Mouse (Mus musculus) liver, embryonic 18 days (tissue): Measurements from ENCODE around the gene Gm10837. TPM values are rescaled to one million over a fixed set of nuclear protein-coding genes. Genes with fewer than 3 reads are reported as not detected.

Source experiments
- polyA plus RNA-seq: library from polyadenylated mRNA; depleted of rRNA; stranded (reverse); fragments of >200 nt; gene quantifications from 2 replicates; pipeline ENCODE4 v1.2.3, GENCODE M21; 2012; rRNA removed

Gene Gm10837
- not detected in 2 replicates for polyA plus RNA-seq

DNA sequence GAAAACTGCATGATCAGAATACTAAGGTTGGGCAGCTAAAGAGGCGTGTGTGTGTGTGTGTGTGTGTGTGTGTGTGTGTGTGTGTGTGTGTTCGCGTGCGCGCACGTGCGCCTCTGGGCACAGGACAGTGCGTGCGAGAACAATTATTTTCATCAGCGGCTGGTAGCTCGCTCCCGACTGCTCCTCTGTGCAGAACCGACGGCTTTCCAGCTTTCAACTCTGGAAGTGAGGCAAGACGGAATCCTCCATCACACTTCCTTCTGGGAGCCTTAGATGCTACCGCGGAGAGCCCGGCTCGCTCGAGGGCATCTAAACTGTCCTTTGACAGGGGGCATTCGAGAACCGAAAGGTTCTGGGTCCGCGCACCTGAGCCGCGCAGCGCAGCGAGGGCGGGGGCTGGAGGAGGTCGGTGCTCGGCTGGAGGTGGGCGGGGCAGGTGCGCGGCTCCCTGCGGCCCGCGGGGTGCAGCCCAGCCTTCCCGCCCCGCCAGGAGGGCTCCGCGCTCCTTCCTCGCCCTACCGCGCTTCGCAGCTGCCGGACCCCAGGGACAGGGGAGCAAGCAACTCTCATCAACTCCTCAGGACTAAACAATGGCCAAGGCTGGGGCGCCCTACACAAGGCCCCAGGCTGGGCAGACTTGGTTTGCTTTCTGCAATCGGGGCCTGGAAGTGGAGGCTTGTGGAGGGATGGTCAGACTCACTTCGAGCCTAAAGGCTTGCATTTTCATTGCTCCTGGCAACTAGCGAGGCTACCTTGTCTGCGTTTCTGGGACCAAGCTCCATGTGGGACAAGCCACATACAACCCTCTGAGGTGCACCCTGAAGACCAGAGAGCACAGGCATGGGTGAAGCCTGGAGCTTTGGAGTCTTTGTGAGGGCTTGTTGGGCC lies at the start of gene Gm10837:
Gm10837 (plus strand) TSS at position 146 of the 888 bp plus-strand sequence.

DNA sequence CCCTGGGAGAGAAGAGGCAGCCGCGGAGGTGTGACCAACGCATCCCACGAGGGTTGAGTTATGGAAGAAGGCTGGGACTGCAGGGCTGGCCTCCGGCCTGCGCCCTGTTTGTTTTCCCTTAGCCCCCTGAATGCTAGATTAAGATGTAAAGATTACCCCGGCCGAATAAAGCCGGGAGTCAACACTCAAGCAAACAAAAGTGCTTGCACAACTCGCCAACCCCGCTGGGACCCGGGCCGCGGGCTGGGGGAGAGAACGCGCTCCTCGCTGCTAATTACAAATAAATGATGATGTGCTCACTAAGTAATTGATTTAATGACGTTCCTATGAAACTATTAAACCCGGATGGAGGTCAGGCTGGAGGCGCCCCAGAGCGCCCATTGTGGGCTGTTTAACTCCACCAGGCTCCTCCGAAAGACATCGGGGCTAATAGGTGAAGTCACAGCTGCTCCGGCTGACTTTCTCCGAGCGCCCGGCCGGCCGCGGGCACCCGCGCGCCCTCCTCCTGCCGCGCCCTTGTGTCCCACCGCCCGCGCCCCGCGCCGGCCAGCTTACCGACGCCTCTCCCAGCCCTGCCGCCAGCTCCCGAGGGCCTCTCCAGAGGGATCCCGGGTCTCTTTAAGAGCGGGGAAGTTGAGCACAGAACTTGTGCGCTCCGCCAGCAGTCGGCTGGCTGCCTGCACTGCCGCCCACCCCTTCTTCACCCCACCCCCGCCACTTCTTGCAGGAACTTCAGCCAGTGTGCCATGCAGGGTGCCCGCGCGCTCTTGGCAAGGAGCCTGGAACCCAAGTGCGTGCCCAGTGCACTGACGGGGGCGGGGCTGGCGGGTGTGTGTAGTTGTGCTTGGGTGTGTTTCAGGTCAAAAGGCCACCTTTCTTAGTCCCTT lies 39.6 kb upstream of the Gm10837 start, which contains the start of gene Gm5089:
Gm5089 (minus strand) TSS at position 620 of the 887 bp plus-strand sequence.

DNA sequence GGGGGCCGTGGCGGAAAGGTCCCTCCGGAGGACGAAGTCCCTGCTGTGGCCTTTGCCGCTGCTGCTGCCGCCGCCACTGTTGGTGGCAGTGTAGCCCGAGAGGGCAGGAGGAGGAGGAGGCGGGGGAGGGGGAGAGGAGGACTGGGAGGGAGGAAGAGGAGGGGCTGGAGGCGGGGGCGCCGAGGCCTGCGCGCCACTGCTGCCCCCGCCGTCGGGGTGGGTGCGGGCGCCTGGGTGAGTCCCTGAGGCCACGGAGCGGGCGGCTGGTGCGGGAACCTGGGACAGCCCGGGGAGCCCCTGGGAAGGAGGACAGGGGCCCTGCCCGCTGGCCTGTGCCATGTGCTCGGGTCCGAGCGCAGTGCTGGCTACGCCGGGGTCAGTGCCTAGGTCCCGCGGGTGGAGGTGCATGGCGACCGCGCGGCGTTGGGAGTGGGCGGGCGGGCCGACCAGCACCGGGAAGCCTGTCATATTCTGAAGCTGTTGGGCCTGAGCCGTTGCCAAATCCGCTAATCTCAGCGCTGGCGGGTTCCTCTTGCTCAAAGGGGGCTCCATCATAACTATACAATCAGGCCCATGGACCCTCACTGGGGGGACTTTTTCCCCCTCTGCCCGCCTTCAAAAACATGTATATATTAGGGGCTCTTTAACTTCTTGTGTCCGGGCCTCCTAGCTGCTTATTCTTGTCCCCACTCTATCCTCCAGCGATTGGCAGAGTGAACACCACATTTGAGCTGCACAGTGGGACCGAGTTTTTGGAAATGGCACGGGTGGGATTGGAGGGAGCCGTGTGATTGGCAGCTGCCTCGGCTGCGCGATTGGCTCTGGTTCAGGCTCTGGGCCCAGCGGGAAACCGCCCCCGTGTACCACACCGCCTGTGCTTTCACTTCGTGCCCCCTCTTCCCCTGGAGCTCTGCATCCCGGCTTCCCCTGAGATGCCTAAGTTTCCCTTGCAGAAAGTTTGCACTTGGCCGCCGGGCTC lies 25.3 kb upstream of the Gm10837 start, which contains the start of gene Zic5:
Zic5 (minus strand) TSS at position 915 of the 979 bp plus-strand sequence.

DNA sequence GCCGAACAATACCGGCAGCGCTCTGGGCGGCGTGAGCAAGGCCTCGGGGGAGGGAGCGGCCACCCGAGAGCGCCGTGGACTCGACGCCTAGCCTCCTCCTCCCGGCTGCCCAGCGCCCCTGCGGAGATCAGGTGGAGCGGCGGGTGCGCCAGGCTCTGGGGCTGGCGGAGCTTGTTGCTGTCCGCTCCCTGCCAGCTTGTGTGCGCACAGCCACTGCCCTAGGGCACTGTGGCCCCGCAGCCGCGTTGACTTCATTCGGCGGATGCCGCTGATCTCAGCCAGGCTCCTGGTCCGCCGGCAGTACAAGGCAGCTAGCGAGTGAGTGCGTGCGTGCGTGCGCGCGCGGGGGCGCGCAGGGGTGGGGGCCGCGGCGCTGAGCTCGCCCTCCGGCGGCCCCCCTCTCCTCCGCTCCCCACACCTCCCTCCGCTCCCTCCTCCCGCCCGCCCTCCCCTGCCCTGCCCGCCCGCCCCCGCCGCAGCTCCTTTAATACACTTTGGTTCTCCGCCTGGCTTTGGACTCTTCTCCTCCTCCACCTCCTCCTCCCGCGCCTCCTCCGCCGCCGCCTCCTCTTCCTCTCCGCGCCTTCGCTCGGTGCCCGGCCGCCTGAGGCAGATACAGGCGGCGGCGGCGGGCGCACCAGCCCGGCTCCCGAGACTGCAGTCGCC lies 15.4 kb upstream of the Gm10837 start, which contains the start of gene Zic2:
Zic2 (plus strand) TSS at position 545 of the 666 bp plus-strand sequence.

DNA sequence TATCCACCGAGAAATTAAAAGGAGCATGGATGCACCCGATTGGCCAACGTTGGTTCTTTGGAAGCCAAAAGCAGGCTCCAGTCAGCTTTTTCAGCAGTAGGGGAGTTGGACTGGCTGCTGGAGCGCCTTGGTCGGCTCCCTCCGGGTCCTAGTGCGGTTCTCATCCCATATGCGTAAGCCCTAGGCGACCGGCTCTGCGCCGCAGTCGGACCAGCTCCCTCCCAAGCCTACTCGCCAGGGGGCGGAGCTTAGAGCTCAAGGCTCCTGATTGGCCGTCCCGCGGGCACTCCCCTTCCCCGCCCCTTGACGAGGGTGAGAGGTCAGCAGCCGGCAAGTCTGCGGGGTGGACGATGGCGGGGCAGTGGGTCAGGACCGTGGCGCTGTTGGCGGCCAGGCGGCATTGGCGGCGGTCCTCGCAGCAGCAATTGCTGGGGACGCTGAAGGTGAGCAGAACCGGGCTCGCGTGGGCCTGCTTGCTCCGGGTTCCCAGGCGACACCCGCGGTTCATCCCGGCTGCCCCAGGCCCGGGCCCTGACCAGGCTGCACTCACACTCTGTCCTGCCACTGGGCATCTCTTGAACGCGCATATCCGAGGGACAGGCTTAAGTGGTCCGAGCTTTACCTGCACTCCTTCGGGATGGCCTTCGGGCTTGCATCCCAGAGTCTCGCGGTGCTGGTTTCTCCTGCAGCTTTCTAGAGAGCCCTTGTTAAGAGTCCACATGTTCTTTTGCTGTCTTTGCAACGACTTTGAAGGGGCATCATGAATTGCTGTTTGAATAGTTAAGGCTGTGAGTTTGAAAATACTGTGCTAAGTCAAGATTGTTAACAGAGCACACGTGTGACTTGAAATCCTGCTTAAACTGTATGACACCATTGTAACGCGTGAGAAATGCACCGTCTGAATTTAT lies 43.9 kb downstream of the Gm10837 start, which contains the start of gene Pcca:
Pcca (plus strand) TSS at position 308 of the 908 bp plus-strand sequence.

Other genes starting within 250 kb of the Gm10837 start
- gene Gm5089, start 39.5 kb upstream of the Gm10837 start, polyA plus RNA-seq = not detected in 2 replicates
- not detected in 2 replicates for gene Zic5, start 24.9 kb upstream of the Gm10837 start, polyA plus RNA-seq
- gene Zic2, start 15.2 kb upstream of the Gm10837 start, polyA plus RNA-seq = not detected in 2 replicates
- 29.6 and 34.4 TPM in 2 replicates for gene Pcca, start 43.7 kb downstream of the Gm10837 start, polyA plus RNA-seq